Mouse (Mus musculus) CH12.LX (cell line): ENCODE measurements around the gene Ms4a12.

Source experiments
- BHLHE40 ChIP-seq: IDR thresholded peaks from 2 replicates; pipeline ENCODE4 v1.6.1; 2011; ENCODE audit warnings: mild to moderate bottlenecking, low read depth, low read length, improper control_type of control experiment
- POLR2A ChIP-seq: IDR thresholded peaks from 2 replicates; pipeline ENCODE4 v1.6.1; 2011; ENCODE audit warnings: low read depth, mild to moderate bottlenecking, improper control_type of control experiment, low read length
- RCOR1 ChIP-seq: conservative IDR thresholded peaks from 2 replicates; pipeline ENCODE4 v1.6.1; 2012; ENCODE audit warnings: low read depth, mild to moderate bottlenecking, inconsistent platforms, low read length, improper control_type of control experiment

- TF ChIP-seq RCOR1 = no peak; the same call in 1 of the 2 replicates
- TF ChIP-seq POLR2A = peak; percentile 82
- TF ChIP-seq BHLHE40 = peak; percentile 93
Measured at GRCm38 (mm10) chr19:11266052-11266845, 34.0 kb upstream of the Ms4a12 start, which contains the start of gene Ms4a1.
